Mouse (Mus musculus) T-helper 17 cell (primary cell): Measurements from ENCODE around the gene Cpb2.

Source experiments
- in situ Hi-C, 2 experiments: fragments of 300-600 bp; cut with MboI, MseI; formaldehyde crosslinking; loops; 1 replicate in 1 of 2; 2 replicates in 1 of 2; pipeline ENCODE4 v1.15.1; 2025; ENCODE audit warnings: high pct_unique_total_duplicates in 2 of 2

The Cpb2 gene

DNA sequence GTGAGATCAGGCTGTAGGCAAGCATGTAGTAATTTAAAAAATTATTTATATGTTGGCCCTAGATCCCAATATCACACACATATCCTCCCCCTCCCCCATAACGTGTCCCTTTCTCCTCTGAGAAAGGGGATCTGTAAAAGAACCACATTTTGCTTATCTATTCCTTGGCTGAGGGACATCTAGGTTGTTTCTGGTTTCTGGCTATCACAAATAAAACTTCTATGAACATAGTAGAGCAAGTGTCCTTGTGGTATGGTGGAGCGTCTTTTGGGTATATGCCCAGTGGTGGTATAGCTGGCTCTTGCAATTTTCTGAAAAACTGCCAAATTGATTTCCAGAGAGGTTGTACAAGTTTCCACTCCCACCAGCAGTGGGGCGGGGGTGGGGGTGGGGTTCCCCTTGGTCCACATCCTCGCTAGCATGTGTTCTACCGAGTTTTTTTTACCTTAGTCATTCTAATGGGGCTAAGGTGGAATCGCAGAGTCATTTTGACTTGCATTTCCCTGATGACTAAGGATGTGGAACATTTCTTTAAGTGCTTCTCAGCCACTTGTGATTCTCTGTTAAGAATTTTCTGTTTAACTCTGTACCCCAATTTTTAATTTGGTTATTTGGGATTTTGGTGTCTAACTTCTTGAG, 3.9 kb upstream of the Cpb2 start:
- in situ Hi-C loops: loop anchor here in 1 of 2 experiments (10.0 kb wide), 1 partner anchor 407 kb away; the partner anchor contains the start of gene Erich6b

DNA sequence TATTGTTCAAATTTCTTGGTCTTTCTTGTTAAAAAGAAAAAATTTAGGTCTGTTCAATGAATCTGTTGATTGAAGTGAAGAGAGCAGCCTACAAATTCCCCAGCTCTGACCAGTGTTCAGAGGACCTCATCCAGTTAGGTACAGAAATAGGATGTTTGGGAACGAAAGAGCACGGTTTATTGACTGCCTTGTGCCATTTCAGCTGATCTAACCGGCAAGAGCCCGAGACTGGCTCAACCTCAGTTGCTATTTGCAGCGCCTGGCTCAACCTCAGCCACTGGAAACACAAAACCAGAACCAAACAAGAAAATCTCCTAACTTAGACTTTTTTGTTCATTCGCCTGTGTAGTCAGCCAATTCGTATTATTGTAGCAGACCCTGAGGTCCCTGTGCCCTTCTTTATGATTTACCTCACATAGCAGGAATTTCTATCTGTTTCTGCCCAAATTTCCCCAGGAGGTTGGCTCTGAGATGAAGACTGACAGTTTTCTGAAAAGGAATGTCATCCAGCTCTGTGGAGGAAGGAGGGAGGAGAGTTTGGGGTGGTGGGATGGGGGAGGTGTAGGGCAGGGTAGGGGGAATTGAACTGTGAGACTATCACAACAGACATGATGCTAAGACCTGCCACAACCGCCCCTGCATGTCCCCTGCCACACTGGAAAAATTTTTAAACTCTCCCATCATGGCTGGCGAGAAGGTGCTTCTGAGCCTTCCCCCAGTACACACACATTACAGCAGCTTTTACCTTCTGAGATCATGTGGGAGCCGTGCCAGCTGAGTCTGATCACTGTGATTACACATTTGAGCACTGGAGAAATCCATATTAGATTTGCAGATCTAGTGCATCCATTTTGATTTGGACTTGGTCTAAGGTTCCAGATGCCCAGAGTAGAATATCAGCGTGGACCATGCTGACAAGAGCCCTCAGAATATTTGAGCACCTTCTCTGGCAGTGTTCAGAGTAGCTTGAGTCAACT, 4.2 kb downstream of the Cpb2 start:
- in situ Hi-C loops: loop anchor here in 1 of 2 experiments (10.0 kb wide), 1 partner anchor 1302 kb away; no protein-coding TSS in a partner anchor

DNA sequence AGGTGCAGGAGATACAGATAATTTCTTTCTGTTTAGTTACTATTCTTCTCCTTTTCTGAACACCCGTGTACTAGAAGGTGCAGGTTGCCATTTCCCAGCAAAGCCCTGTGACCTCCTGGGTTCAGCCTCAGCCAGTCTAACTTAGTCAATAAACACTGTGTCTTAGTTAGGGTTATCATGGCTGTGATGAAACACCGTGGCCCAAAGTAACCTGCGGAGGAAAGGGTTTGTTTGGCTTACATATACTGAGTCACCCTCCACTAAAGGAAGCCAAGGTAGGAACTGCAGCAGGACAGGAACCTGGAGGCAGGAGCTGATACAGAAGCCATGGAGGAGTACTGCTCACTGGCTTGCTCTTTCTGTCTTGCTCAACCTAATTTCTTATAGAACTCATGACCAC, 8.3 kb downstream of the Cpb2 start:
- in situ Hi-C loops: no loop called here

DNA sequence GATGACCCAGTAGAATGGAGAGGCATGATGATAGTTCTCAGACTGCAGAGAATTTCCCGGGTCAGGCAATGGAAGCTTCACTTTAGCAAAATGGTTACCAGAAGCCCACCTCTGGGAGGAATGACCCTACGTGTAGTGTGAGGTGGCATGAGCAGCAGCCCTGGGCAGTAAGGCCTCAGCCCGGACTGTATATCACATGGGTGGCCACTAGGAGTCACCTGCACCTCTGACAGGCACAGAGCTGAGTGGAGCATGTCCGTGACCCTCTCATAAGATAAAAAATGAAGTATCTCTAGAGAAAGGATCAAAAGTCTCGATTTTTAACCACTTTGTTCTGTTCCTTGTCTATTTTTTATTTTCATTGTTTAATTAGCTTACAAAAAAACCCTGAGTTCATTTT, 14.4 kb downstream of the Cpb2 start:
- in situ Hi-C loops: no loop called here

DNA sequence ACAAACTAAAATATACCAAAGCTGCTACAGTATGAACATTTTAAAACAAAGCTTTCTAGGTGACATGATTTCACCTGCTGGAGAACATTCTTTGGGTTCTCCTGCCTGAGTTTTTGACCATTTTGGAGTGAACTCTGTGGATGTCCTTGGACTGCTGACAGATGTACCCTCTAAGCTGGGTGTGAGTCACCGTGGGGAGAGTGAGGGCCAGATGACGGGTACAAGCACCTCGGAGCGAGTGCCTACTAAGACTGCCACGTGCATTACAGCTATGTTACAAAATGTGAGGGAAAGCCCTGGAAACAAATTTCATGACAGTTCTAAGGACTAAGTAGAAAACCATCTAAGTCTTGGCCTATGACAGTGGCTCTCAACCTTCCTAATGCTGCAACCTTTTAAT, 27.4 kb downstream of the Cpb2 start:
- in situ Hi-C loops: loop anchor here in 1 of 2 experiments (5.0 kb wide), 1 partner anchor 98 kb away; no protein-coding TSS in a partner anchor

DNA sequence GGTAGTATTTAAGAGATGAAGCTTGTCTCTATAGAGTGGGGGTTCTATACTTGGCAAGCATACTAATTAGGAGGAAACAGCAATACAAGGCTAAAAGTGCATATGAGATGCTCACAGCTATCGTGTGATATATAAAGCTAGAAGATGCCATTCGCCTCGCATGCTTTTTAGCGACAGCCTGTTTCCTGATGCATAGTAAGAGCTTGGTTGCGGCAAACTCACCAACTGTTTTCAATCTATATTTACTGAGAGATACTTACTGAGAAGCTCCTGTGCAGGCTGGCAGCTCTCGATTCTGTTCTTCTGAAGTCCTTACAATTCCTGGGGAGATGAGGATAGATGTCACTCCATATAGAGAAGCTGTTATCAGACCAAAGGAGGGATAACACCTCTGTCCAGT, 37.6 kb downstream of the Cpb2 start:
- in situ Hi-C loops: no loop called here

DNA sequence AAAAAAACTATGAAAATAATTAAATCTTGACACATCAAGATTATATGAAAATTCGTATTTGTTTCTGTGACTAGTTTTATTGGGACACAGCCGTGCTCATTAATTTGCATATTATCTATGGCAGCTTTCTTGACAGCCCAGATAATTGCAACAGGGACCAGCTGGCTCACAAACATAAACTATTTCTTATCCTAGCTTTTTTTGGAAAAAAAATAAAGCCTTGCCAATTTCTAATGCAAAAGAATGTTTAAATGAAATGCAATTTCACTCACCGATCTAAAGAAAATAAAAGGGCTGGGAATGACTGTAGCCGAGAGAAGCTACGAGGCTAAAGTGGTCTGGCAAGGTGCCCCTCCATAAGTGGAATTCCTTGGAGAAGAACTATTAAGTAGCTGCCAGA, 38.3 kb downstream of the Cpb2 start:
- in situ Hi-C loops: no loop called here

DNA sequence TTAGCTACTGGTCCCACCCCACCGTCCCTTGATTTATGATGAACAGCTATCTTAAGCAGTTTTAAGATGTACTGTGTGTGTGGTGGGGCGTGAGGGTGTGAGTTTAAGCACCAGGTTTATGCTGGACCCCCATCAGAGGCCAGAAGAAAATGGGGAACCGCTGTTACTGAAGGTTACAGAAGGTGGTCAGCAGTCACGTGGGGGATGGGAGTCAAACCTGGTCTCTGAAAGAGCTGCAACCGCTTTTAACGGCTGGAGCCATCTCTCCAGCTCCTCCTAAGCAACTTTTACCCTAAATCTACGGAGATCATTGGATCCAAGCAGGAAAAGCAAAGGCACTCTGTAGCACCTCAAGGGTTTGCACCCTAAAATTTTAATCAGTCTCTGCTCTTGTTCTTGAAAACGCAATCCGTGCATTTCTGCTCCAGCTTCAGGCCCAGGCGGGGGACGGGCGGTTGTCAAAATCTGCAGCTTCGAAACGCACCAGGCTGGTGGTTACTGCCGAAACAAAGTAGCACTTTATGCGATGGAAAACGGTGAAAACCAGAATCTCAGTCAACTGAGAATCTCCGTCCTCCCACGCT, 41.6 kb downstream of the Cpb2 start:
- in situ Hi-C loops: no loop called here

DNA sequence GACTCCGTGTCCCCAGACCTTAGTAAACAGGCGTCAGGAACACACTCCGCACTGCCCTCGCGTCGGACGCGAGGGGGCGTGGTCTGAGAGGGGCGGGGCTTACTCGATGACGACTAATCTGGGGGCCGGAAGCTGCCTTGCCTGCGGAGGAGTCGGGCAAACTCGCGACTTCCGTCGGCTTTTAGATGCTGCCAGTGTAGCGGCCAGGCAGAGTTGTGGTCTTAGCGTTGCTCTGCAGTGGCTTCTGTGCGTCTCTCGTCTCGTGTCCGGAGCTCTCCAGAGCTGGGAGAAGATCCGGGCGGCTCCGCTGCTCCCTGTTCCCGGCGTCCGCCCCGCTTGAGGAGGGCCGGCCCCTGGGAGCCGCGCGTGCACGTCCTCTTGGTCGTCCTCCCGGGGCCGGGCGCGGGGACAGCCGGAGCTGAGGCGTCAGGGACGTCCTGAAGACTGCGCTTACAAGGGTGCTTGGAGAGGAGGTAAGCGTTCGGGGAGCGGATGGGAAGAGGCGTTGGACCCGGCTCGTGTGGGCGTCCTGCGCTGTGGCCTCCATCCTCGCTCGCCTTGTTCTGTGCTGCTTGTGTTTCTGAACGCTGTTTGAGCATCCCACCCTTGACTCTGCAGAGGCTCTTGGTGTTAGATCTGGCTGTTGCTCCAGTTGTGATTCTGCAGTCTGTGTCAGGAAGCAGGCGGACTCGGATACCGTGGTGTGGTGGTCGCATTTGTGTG, 42.3 kb downstream of the Cpb2 start, which contains the start of gene Zc3h13:
Gene Zc3h13, plus strand, starts transcription at position 181 of the 723 bp plus-strand sequence.
- in situ Hi-C loops: no loop called here

DNA sequence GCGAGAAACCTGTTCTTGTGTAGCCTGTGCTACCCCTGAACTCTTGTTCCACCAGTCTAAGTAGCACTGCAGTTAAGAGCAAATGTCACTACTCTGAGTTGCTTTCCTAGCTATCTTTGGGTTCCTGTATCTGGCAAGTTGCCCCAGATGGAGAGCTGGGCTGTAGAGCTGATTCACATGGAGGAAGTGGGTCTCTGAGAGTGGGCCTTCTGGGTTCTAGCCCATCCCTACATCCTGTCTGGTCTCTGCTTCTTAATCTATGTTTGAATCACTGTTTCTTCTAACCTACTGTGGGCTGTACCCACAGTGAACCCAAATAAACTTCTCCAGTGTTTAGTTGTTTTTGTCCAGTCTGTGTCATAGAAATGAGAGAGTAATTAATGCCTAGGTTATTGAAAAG, 59.0 kb downstream of the Cpb2 start:
- in situ Hi-C loops: no loop called here

DNA sequence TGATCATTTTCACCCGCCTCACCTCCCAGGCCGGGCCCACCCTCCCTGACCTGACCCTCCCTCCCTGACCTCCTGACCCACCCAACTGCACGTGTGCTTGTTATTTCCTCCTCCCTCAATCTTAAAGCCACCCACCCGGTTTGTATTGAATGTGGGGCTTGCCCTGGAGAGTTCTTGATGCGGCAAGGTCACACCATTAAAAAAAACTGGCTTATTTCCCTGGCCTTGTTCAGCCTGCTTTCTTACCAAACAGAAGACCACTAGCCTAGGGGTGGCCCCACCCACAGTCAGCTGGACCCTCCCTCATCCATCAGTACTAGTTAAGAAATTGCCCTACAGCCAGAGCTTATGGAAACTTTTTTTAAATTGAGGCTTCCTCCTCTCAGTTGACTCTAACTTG, 61.7 kb downstream of the Cpb2 start:
- in situ Hi-C loops: no loop called here

DNA sequence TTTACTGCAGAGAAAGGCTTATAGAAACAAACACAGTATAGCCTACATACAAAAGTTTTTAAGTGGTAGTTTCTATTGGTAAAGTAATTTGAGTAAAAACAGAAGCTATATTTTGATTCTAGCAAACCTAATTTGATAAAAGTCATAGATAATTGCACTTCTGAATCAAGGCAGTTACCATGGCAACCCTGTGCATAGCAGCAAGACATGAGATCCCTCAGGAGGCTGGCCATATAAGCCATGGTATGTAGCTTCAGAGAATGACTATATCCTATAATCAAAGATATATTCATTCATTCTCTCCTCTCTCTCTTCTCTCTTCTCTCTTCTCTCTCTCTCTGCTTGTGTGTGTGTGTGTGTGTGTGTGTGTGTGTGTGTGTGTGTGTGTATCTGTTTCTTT, 65.8 kb downstream of the Cpb2 start:
- in situ Hi-C loops: no loop called here

DNA sequence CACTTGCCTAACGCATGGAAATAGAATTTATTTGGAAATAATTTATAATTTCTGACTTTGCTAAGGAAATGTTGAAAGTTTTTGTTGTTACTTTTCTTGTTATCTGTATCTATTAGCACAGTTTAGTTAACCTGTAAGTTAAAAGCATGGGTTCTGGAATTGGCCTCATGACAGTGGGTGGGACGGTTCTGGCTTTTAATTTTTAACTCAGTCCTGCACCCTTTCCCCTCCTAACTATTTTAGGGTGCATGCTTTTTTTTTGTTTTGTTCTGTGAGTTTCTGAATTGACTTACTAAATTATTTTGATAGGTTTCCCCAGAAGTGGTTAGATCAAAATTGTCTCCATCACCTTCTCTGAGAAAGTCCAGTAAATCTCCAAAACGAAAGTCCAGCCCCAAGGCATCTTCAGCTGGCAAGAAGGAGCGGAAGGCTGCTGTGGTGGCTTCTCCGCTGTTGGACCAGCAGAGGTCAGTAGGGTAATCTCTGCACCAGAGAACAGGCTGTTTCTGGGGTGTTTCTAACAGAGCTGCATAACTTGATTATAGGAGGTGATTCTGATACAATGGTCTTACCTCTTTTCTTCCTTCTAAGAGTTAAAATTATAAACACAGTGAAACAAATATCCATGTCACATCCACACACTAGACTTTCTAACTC, 67.4 kb downstream of the Cpb2 start:
- in situ Hi-C loops: no loop called here

DNA sequence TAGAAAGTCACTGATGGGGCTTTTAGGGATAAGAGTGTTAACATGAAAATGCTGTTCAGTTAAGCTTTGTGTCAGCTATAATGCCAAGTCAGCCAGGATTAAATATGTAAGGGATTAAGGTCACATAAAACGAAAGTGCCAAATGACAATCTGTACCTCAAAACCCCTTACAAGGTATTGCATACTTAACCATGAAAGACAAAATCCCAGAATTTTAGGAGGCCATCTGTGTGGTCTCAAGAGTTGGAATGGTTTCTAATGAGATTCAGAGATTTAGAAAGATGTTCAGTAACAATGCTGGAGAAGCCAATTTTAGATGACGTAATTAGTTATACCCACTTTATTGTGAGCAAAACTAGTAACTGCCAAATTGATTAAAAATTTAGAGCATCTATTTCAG, 72.4 kb downstream of the Cpb2 start:
- in situ Hi-C loops: no loop called here

DNA sequence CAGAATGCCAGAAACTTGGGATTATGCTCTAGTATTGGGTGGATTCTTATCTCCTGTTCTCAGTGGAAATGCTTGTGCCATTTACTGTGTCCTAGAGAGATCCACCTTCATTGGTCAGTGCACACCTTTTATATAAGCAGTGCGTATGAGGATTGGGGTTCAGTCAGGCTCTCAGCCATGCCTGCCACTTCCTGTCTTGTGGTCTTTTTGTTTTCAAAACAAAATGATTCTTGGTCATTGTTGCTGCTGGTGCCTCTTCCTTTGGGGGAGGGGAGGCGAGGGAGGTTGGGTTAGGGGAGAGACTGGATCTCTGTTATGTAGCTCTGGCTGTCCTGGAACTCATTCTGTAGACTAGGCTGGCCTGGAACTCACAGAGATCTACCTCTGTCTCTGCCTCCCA, 76.6 kb downstream of the Cpb2 start:
- in situ Hi-C loops: no loop called here

DNA sequence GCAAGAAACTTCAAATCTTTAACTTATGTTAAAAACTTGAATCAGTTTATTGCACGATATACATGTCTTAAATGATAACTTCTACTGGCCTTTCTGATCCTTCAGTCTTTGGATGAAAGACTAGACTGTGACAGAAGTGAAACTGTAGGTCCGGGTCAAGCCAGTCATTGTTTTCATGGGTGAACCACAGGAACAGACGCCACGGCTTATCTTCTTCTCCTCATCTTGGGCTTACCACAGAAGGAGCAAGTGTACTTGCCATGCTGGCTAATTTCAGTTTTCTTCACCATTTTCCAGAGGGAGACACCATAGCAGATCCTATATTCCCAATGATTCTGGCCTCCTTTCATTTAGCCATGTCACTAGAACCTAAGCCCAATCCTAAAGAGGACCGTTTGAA, 78.2 kb downstream of the Cpb2 start:
- in situ Hi-C loops: no loop called here

DNA sequence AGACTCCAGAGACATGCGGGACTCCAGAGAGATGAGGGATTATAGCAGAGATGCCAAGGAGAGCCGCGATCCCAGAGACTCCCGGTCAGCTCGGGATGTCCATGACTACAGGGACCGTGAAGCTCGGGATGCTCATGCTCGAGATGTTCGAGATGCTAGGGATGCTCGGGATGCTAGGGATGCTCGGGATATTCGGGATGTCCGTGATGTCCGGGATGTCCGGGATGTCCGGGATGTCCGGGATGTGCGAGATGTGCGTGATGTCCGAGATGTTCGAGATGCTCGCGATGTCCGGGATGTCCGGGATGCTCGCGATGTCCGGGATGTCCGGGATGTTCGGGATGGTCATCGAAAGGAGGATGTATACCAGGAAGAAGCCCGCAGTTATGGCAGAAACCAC, 81.3 kb downstream of the Cpb2 start:
- in situ Hi-C loops: no loop called here

DNA sequence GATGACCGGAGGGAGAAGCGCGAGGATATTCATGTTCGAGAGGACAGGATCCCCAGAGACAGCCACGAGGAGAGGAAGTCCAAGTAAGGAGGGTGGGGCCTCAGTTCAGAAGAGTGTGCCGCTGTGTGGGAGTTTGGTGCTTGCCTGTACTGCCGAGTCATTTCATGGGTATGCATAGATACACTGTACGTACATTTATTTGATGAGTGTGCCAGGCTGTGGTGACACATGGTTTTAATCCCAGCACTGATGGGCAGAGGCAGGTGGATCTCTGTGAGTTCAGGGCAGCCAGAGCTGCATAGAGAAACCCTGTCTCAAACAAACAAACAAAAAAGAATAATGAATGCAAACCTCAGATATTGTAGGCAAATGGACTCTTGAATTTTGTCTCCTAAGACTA, 86.0 kb downstream of the Cpb2 start:
- in situ Hi-C loops: no loop called here

DNA sequence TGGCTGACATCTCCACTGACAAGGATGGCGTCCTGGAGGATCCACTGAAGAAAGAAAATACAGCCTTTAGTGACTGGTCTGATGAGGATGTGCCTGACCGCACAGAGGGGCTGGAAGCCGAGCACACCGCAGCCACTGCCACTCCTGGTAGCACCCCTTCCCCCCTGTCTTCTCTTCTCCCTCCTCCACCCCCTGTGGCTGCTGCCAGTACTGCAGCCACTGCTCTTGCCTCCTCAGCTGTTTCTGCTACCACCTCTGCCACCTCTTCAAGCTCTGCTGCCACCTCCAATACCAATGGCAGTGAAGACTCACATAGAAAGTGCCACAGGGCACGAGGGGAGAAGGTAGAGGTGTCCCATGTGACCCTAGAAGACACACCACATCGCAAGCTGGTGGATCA, 88.5 kb downstream of the Cpb2 start:
- in situ Hi-C loops: no loop called here
